Mouse (Mus musculus) myocyte (in vitro differentiated cells): ENCODE measurements around the gene Impg1.

ENCODE experiments used
- E2F4 ChIP-seq: IDR thresholded peaks from one replicate; pipeline ENCODE4 v1.6.1; 2011; ENCODE audit warnings: mild to moderate bottlenecking, control low read depth, moderate library complexity; ENCODE audit not compliant: insufficient read depth
- MAX ChIP-seq: IDR thresholded peaks from one replicate; pipeline ENCODE4 v1.6.1; 2011; ENCODE audit warnings: low read depth, mild to moderate bottlenecking, control low read depth
- POLR2A ChIP-seq: IDR thresholded peaks from one replicate; pipeline ENCODE4 v1.6.1; 2011; ENCODE audit warnings: low read depth, mild to moderate bottlenecking, control low read depth, moderate library complexity; ENCODE audit not compliant: insufficient read length
- POLR2AphosphoS2 ChIP-seq: IDR thresholded peaks from one replicate; pipeline ENCODE4 v1.6.1; 2011; ENCODE audit warnings: low read depth, control low read depth; ENCODE audit not compliant: insufficient read length
- TCF3 ChIP-seq: IDR thresholded peaks from one replicate; pipeline ENCODE4 v1.6.1; 2011; ENCODE audit warnings: low read depth, control low read depth; ENCODE audit not compliant: insufficient read length
- USF1 ChIP-seq: IDR thresholded peaks from one replicate; pipeline ENCODE4 v1.6.1; 2011; ENCODE audit warnings: low read depth, mild to moderate bottlenecking, control low read depth, moderate library complexity

GRCm38 (mm10) chr9:80272951-80273350, 192.3 kb downstream of the Impg1 start:
- TF ChIP-seq USF1 (no peak), MAX (no peak), POLR2A (no peak), E2F4 (no peak), TCF3 (no peak), POLR2AphosphoS2 (no peak)
